Mouse (Mus musculus) CD4-positive, CD25-positive, alpha-beta regulatory T cell, adult 2 months (primary cell): ENCODE measurements around the gene Naxd.
"Not testable (repeated sequence)": the region's sequence is repeated elsewhere in the genome, so short reads cannot be mapped to it uniquely, and the experiment has no call there.

Experiments used
- DNase-seq: peaks from one replicate; pipeline ENCODE4 v3.0.0-alpha.2; 2012; ENCODE audit warnings: low read depth, low spot score

Naxd gene

DNA sequence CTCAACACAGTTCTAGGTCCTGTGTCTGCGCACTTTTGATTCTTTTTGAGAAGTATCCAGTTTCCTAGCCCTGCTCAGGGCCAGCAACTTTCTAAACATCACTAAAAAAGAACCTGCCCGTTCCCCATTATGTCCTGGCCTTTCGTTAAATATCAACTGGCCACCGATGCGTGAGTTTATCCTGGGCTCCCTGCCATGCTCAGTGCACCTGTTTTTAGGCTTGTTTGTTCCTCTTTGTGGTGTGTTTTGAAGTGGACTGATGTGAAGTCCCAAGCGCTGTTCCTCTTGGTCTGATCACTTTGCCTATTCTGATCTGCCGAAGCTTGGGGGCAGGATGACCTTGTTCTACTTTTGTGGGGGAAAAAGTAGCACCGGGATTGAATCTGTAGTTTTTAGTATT is 26.0 kb upstream of the Naxd start:
- DNase-seq: no peak

DNA sequence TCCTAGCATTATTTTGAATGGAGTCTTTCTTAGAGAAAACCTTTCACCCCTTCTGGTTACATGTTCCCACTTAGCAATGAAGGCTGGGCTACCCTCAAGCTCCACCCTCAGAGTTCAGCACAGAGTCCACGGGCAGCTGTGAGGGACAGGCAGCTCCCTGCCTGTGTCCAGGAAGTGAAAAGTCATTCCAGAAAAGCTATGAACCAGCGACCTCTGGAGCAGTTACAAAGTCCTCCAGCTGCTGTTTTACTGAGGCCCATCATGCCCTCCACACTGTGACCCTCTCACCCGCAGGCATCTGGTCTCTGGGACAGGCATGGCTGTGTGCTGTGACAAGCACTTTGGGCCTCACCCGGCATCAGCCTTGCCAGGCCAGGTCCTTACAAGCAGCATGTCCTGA is 24.2 kb upstream of the Naxd start:
- DNase-seq: no peak

DNA sequence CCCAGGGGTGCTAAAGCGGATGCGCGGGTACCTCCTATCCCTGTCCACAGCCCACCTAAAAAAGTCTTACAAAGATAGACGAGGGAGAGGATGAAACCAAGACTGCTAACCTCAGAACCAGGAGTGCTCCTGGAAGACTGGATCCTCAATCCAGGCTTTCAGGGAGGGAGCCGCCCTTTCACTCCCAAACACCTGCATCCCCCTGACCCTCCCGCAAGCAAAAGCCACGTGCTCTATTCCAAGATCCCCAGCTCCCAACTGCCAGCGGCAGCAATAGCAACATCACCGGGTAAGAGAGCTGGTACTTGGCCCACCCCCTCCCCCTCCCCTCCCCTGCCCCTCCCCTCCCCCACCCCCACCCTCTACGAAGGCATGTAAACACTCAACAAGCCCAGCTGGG is 21.9 kb upstream of the Naxd start:
- no peak for DNase-seq

DNA sequence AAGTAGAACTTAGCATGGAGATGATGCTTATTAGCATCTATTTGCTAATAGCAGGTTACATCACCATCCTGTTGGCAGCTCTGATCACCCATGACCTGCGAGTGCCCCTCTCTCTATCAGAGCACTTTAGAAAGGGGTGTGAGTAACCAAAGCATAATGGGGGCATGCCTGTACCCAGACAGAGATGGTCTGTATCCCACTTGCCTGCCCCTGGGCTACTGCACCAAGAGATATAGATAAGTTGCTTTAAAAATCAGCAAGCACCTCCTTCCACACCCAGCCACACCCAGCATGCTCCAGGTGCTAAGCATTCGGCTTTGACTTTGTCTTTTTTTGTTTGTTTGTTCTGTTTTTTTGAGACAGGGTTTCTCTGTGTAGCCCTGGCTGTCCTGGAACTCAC is 21.4 kb upstream of the Naxd start:
- DNase-seq: no peak

DNA sequence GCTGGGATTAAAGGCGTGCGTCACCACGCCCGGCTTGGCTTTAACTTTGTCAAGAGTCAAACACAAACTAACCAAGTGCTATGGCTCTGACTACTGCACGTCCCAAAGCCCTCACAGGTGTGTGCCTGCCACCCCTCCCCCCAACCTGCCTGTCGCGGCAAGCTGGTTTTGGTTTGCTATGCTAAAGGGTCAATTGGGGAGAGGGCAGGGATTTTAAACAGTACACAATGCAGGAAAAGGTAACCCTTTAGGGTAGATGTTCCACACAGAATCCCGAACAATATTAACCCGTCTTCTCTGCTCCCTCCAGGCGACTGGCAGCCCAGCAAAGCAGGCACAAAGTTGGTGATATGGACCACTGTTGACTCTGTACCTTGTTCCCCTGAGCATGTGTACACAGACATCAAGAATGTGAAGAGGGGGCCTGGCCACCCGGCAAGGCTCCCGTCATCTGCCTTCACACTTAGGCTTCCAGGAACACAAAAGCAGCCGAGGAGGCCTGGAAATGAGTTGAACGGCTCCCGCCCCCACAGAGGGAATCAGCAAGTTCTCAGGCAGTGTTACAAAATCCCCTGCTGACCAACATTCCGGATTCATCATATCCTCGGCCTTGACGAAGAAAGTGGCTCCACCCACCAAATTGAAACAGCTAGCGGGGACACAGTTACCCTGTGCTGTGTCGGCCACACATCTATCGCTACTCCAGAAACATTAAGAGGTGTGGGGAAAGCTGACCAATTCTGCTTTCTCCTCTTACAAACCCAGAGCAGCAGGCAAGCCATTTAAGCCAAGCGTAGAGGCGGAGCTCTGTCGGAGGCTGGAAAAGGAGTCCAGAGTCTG is 20.7 kb upstream of the Naxd start:
- DNase-seq: peak; percentile 27

DNA sequence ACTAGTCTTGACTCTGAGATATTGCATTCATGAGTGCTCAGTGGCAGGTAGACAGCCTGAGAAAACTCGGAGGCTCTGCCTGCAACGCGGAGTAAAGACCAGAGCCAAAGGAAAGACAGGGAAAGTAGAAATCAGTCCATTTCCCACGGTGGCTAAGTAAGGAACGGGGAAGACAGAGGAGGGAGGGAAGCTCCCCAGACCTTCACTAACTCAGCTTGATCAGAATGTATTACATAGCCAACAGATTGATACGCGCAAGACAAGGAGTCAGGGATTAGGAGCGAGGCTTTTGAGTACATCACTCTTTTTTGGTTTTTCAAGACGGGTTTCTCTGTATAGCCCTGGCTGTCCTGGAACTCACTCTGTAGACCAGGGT is 20.1 kb upstream of the Naxd start:
- DNase-seq: no peak

DNA sequence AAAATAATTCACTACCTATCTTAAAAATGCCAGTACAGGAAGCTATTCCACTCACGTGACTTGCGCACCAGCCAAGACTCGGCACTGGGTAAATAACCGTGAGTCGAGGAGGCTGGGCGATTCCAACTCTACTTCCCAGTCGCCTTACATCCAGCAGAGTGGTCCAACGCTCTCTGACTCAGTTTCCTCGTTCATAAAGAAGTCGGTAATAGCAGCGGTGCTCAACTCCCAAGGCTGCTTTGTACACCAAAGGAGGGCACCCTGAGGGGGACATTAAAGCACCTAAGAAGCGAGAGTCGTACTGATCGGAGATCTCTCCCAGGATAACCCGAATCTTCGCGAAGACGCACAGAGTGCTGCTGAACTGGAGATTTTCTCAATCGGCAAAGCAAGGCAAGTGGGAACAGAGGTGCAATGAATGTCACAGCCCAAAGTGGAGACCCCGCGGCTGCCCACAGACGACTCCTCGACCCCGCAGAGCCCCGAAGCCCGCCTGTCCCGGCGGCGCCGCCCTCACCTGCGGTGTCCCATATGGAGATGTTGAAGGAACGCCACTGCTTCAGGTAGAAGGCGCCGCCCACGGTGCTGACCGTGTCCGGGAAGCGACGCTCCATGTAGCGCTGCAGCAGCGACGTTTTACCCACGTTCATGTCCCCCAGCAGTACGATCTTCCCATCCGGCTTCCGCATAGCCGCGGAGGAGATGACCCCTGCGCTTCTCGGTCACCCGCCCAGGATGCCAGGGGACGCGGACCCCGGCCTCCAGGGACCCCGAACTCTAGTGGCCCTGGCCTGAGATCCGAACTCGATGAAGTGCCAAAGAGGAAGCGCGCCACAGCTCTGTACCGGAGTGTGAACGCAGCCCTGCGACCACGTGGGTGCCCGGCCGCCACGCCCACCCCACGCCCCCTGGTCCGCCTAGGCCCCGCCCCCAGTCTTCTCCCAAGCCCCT is 19.2 kb upstream of the Naxd start, which contains the start of gene Rab20:
Gene Rab20 (minus strand): TSS at position 900 of the 951 bp plus-strand sequence.
- DNase-seq: peak; percentile 72

DNA sequence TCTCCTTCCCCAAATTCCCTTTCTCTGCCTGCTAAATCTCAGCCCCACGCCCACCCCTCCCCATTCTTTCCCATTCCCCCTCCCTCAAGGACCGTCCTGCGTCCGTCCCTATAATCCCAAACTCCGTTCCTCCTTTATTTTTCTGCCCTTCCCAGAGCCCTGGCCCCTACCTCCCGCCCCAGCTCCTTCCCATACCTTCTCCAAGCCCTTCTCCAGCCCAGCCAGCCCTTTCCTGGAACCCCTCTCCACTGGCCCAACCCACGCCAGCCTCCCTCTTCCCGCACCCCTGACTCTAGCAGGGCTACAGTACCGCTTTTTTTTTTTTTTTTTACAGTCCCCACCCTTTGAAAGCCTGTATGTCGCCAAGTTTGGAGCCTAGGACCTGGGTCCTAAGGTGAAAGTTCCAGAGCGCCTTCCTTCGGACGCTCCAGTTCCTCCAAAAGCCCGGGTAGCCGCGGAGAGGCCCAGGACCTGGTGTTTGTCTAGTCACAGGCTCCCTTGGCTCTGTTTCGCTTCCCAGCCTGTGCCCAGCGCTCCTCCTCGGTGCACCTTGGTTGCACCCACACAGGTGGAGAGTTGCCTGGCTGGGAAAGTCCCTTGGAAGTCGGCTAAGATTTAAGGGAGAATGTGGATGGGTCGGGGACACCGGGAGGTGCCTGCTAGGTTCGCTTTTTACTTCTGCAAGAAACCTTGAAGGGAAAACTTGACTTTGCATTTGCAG is 18.3 kb upstream of the Naxd start:
- DNase-seq: no peak

DNA sequence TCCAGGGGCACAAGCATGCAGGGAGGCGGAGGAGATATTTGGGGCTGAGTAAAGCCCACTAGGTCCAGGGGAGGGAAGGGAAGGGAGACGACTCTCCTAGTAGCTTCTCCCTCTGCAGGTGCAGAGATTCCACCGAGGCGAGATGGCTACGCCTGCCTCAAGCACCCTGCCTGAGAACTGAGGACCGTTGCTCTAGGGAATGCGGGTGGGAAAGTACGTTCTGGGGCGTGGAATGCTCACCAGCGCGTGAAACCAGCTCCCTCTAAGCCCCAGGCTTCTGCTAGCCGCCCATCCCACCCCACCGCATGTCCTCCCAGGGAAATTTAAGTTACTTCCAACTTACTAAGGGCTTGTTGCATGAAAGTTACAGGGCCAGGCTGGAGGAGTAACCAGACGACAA is 17.7 kb upstream of the Naxd start:
- DNase-seq: no peak

DNA sequence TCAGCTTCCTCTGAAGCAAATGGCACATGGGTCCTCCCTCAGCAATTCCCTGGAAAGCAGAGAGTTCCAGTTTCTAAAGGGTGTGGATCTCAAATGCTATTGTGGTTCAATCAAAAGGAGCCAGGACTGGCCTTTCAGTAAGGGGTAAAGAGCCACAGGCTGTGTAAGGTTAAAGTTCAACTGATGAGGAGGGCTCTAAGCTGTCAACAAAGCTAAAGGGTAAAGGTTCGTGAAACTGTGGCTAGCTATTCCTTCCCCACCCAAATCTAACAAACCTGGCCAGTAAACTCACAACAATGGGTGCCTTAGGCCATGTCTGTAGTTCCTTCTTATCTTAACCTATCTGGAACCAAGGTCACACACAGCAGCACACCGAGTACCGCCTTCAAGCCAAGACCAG is 15.4 kb upstream of the Naxd start:
- DNase-seq: no peak

DNA sequence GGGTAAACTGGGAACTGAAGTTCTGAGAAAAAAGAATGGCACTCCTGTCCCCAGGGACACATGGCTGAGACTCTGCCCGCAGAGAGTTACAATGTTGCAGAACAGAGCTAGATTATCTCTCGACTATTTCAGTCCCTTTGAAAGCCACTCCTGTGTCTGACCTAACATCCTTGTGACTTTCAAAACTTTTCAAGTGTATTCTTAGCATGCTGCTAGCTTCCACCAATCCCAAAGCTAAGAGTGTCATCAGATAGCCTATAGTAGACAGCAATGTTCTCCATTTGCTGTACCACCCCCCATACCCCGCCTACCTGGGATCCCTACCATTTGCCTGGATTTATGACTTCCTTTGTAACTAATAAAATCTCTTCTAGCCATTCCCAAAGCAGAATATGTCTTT is 14.8 kb upstream of the Naxd start:
- DNase-seq: no peak

DNA sequence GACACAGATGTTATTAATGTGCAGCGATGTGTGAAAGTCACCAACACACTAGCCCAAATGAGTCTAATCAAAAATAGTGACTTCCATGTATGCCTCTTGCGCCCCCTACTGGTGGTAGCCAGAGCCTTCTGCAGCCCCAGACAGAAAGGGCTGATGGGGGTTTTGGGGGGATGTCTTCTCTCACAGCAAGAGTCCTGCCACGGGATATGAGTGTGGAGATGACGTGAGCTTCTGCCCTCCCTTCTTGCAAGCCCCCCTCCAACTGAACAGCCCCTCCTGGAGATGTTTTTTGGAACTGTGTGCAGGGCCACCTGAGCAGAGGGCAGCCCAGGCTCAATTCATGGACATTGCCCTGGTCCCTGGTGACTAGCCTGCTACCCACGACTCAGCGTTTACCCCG is 11.2 kb upstream of the Naxd start:
- DNase-seq: peak; percentile 86

DNA sequence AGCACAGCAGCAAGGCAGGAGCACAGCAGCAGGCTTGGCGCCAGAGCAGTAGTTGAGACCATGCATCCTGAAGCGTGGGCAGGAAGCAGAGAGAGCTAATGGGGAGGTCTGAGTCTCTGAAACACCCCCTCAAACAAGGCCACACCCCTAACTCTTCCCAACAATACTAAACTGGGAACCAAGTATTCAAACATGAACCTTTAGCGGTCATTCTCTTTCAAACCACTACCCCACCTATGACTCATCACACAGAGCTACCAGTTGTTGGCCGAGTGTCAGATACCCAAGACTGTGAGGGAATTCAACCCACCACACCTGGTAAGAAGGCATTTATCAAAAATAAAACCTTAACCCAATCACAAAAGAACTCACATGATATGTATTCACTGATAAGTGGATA is 10.1 kb upstream of the Naxd start:
- DNase-seq: no peak

DNA sequence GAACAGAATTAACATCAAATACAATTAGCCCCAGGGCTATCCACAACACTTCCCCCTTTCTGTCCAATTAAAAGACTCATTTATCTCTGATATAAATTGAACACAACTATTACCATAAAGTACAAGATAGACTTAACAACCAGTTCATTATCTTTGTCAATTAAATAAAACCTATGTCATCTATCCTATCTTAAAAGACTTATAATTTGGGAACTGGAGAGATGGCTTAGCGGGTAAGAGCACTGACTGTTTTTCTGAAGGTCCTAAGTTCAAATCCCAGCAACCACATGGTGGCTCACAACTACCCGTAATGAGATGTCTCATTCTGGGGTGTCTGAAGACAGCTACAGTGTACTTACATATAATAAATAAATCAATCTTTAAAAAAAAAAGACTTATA is 5.0 kb upstream of the Naxd start:
- not testable (repeated sequence) for DNase-seq

DNA sequence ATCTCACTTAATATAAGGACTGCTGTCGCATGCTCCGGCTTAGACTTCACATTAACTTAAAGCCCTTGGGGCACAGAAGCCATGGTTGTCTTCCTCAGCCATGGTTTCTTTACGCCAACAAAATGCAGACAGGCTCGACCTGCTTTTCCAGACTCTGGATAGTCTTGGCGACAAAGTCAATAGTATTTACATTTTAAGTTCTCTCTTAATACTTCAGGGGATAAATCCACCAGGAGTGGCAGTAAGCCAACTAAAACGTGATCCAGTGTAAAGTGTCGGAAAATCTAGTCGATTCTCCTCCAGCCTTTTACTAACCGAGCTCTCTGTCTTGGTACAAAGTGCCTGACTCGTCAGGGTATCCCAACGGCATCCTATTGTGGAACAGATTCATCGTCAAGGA is 975 bp downstream of the Naxd start:
- DNase-seq: no peak

DNA sequence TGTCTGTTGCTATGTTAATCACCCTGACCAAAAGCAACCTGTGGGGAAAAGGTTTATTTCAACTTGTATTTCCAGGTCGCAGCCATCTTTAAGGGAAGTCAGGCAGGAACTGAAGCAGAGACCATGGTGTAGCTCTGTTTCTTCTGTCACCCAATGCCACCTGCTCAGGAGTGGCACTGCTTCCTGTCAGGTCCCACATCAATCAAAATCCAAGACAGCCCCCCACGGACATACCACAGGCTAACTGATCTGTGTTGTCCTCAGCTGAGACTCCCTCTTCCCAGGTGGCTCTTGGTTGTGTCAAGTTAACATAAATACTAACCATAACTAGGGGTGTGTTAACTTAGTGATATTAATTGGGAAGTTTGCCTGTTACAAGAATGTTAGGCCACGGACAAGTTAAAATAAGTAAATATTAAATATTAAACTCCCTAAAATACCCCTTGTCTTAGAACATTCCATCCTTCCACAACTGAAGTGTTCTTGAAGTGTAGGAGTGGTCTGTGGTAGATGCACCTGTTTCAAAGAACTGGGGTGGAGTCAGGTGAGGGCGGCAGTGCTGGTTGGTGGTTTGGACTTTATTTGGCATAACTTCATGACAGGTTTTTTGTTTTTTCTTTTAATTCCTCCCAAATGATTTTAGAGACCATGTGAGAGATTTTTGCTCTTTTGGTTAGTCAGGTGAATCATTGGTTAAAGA is 1.6 kb downstream of the Naxd start:
- DNase-seq: no peak

DNA sequence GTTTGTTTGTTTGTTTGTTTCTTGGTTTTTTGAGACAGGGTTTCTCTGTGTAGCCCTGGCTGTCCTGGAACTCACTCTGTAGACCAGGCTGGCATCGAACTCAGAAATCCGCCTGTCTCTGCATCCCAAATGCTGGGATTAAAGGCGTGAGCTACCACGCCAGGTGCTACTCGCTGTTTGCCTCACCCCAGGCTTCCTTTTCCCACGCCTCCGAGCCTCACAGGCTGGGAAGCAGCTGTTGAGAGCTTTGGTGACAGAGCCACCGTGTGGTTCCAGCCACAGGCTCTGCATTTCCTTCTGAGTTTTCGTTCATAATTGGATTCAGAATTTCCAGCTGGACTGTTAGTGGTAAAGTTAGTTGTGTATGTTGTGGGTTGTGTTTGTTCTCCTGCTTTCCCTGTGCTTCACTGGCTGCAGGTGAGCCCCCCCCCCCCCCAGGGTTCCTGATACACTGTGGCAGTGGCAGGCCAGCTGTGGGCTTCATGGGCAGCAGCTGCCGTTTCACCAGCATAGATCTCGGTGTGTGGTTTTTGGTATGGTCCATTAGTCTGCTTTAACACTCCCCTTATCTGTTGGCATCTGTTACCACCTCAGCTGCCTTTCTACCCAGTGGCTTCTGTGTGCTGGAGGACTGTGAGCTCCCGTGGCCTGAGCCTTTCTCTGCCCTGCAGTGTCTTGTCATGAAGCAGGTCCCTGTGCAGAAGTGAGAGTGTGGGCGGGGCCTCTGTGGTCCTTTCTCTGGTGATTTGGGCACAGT is 6.3 kb downstream of the Naxd start:
- DNase-seq: no peak

DNA sequence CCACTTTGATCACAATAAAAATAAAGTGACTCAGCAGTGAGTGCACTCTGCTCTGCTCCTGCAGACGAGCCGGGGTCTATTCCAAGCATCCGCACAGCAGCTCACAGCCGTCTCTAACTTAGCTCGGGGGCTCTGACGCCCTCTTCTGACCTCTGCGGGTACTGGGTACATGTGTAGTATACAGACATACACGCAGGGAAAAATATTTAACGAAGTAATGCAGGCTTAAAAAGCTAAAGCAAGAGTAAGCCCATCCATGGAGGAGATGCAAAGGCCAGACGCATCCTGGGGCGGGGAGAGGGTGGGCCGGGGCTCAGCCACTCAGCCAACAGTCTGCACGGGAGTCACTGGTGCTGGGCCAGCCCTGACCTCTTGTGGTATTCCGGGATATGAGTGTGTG is 8.8 kb downstream of the Naxd start:
- DNase-seq: no peak

DNA sequence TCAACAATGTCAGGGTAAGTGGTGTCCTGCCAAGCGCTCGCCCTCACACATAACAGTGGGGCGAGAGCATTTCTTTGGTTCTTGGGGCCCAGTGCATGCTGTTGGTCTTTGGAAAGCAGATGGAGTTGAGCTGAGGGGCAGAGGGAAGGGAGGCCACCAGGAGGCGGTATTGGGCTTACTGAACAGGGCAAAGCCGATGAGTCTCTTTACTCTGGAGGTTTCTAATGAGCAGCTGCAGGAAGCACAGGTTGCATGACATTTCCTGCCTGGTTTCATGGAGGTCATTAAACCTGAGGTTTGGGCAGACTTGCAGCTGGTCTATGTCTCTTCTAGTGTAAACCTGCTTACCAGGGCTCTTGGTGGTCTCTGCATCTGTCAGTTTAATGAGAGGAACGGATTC is 9.5 kb downstream of the Naxd start:
- peak; percentile 84 for DNase-seq

DNA sequence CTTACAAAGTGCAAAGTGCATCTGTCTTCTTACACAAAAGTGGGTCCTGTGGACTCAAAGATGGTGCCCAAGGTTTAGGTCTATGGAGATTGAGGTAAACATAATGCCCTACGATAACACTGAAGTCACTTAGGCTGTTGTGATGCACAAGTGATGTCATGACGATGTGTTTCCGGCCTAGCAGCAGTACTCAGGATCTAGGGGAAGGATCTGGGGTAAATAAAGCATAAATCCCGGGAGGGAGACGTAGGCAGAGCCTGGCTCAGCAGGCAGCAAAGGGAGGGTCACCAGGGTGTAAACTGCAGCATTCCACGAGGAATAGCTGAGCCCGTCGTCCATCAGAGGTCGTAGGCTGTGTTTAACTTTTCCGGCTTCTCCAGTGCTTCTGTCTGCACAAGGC is 11.6 kb downstream of the Naxd start:
- DNase-seq: no peak

DNA sequence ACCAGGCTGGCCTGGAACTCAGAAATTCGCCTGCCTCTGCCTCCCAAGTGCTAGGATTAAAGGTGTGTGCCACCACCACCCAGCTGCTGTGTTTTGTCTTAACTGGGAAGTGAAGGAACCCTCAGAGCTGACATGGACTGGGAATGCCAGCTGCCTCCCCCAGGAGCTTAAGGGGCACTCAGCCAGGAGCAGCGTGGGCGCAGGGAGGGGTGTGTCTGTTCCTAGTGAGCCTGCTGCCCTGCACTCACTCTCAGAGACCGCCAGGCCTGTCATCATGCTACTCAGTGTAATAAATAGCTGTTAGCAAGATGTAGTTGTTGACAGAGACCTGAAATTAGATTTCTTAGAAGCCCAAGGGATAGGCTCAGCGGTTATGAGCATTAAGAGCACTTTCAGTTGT is 13.7 kb downstream of the Naxd start:
- no peak for DNase-seq
